Mouse (Mus musculus) limb, embryonic 10.5 days (tissue): Measurements from ENCODE around the gene Zfp872. TPM values are rescaled to one million over a fixed set of nuclear protein-coding genes. Genes with fewer than 3 reads are reported as not detected.
"Not testable (repeated sequence)": the region's sequence is repeated elsewhere in the genome, so short reads cannot be mapped to it uniquely, and the experiment has no call there.

ENCODE experiments used
- DNase-seq: peaks from one replicate; pipeline ENCODE4 v3.0.0-alpha.2; 2017; ENCODE audit warnings: low spot score
- H3K27ac ChIP-seq: fragments of 300-500 bp; sonication (generic); 2 replicates; pipeline ENCODE4 v1.5.1; 2016; ENCODE audit warnings: mild to moderate bottlenecking
- H3K27me3 ChIP-seq: fragments of 300-500 bp; sonication (generic); 2 replicates; pipeline ENCODE4 v1.6.1; 2016; ENCODE audit warnings: low read depth, mild to moderate bottlenecking; ENCODE audit not compliant: poor library complexity, severe bottlenecking
- H3K36me3 ChIP-seq: fragments of 300-500 bp; sonication (generic); 2 replicates; pipeline ENCODE4 v1.6.1; 2016; ENCODE audit warnings: mild to moderate bottlenecking, moderate library complexity
- H3K4me1 ChIP-seq: fragments of 300-500 bp; sonication (generic); 2 replicates; pipeline ENCODE4 v1.6.1; 2016
- H3K4me3 ChIP-seq: fragments of 300-500 bp; sonication (generic); 2 replicates; pipeline ENCODE4 v1.5.1; 2016; ENCODE audit warnings: mild to moderate bottlenecking, moderate library complexity
- H3K9me3 ChIP-seq: fragments of 300-500 bp; sonication (generic); replicated peaks from 2 replicates; pipeline ENCODE4 v1.6.1; 2016; ENCODE audit warnings: mild to moderate bottlenecking
- WGBS: fragments of 180-500 bp; shearing (Covaris S2); methylation state at CpG from one replicate; pipeline ENCODE4 v1.1.7; 2016; 5-methylcytosine and 5-hydroxymethylcytosine counted together
- polyA plus RNA-seq: library from polyadenylated mRNA; unstranded; fragments of >200 nt; fragmentation: Nextera tagmentation; extraction: Ambion mirVana; gene quantifications from 2 replicates; pipeline ENCODE4 v1.2.1, GENCODE M21; 2016

Gene Zfp872
- polyA plus RNA-seq, 1 experiment from 2014 or later = 0.10 TPM

GRCm38 (mm10) chr9:22216705-22217104, 28.8 kb downstream of the Zfp872 start:
- no peak overlapping the region for H3K4me3 ChIP-seq
- WGBS = 53% methylated on average over 3 of the region's 3 CpGs
- H3K27me3 ChIP-seq = no peaks in the 10 kb centered on the region
- H3K27ac ChIP-seq = no peak overlapping the region
- DNase-seq = no peak
- no peaks in the 10 kb centered on the region for H3K9me3 ChIP-seq
- no peaks in the 10 kb centered on the region for H3K4me1 ChIP-seq
- no peaks in the 10 kb centered on the region for H3K36me3 ChIP-seq

- Histone ChIP-seq H3K27ac (no peak overlapping the region), H3K9me3 (no peaks in the 10 kb centered on the region), H3K4me1 (no peaks in the 10 kb centered on the region), H3K4me3 (no peak overlapping the region), H3K27me3 (no peaks in the 10 kb centered on the region), H3K36me3 (no peaks in the 10 kb centered on the region)
- no peak for DNase-seq
- WGBS = 55% methylated on average over 8 of the region's 8 CpGs
Observed at GRCm38 (mm10) chr9:22217858-22218493, 30.1 kb downstream of the Zfp872 start.

GRCm38 (mm10) chr9:22224066-22224465, 36.2 kb downstream of the Zfp872 start:
- H3K4me1 ChIP-seq = 0 out of 2 replicates have a peak, but pooled peaks cover 3% of the 10 kb centered on the region
- WGBS = 91% methylated on average over 4 of the region's 4 CpGs
- peaks cover 3% of the 10 kb centered on the region; the same call in 1 of the 2 replicates for H3K36me3 ChIP-seq
- no peak overlapping the region for H3K4me3 ChIP-seq
- H3K27me3 ChIP-seq = no peaks in the 10 kb centered on the region
- no peak for DNase-seq
- H3K27ac ChIP-seq = no peak overlapping the region
- no peaks in the 10 kb centered on the region for H3K9me3 ChIP-seq

GRCm38 (mm10) chr9:22224536-22225503, 36.9 kb downstream of the Zfp872 start:
- peak; percentile 48 for DNase-seq
- Histone ChIP-seq H3K4me1 (0 out of 2 replicates have a peak, but pooled peaks cover 3% of the 10 kb centered on the region), H3K27ac (peak overlapping the region; percentile 95), H3K9me3 (no peaks in the 10 kb centered on the region), H3K27me3 (no peaks in the 10 kb centered on the region), H3K4me3 (peak overlapping the region; percentile 86), H3K36me3 (peaks cover 3% of the 10 kb centered on the region; the same call in 1 of the 2 replicates)
- 24% methylated on average over 17 of the region's 17 CpGs for WGBS

GRCm38 (mm10) chr9:22225581-22226388, 37.9 kb downstream of the Zfp872 start, which contains the start of gene Zfp809:
Gene Zfp809, plus strand, starts transcription at chr9:22225714.
- peaks cover 3% of the 10 kb centered on the region; the same call in 1 of the 2 replicates for H3K36me3 ChIP-seq
- 1% methylated on average over 35 of the region's 35 CpGs for WGBS
- H3K4me1 ChIP-seq = 0 out of 2 replicates have a peak, but pooled peaks cover 3% of the 10 kb centered on the region
- H3K9me3 ChIP-seq = no peaks in the 10 kb centered on the region
- peak; percentile 92 for DNase-seq
- peak within 1 kb of the TSS; percentile 95 for H3K27ac ChIP-seq
- peak within 1 kb of the TSS; percentile 86 for H3K4me3 ChIP-seq
- no peaks in the 10 kb centered on the region for H3K27me3 ChIP-seq

GRCm38 (mm10) chr9:22226389-22226673, 38.4 kb downstream of the Zfp872 start:
- not testable (repeated sequence) for H3K27ac ChIP-seq, H3K4me1 ChIP-seq, H3K27me3 ChIP-seq, DNase-seq, H3K36me3 ChIP-seq, H3K9me3 ChIP-seq
- WGBS = 71% methylated on average over 7 of the region's 7 CpGs
- H3K4me3 ChIP-seq = peak overlapping the region; percentile 86

GRCm38 (mm10) chr9:22226846-22227245, 39.0 kb downstream of the Zfp872 start:
- Histone ChIP-seq H3K4me1 (0 out of 2 replicates have a peak, but pooled peaks cover 3% of the 10 kb centered on the region), H3K9me3 (no peaks in the 10 kb centered on the region), H3K27ac (no peak overlapping the region), H3K4me3 (no peak overlapping the region), H3K36me3 (peaks cover 3% of the 10 kb centered on the region; the same call in 1 of the 2 replicates), H3K27me3 (no peaks in the 10 kb centered on the region)
- WGBS = 85% methylated on average over 15 of the region's 15 CpGs
- DNase-seq = no peak

GRCm38 (mm10) chr9:22229386-22230026, 41.6 kb downstream of the Zfp872 start:
- H3K27me3 ChIP-seq = no peaks in the 10 kb centered on the region
- H3K4me3 ChIP-seq = no peak overlapping the region
- 0 out of 2 replicates have a peak, but pooled peaks cover 3% of the 10 kb centered on the region for H3K4me1 ChIP-seq
- no peak overlapping the region for H3K27ac ChIP-seq
- DNase-seq = no peak
- no peaks in the 10 kb centered on the region for H3K9me3 ChIP-seq
- WGBS = 89% methylated on average over 7 of the region's 7 CpGs
- peaks cover 3% of the 10 kb centered on the region; the same call in 1 of the 2 replicates for H3K36me3 ChIP-seq

GRCm38 (mm10) chr9:22230061-22230460, 42.2 kb downstream of the Zfp872 start:
- Histone ChIP-seq H3K4me3 (no peak overlapping the region), H3K4me1 (0 out of 2 replicates have a peak, but pooled peaks cover 3% of the 10 kb centered on the region), H3K9me3 (no peaks in the 10 kb centered on the region), H3K36me3 (peaks cover 5% of the 10 kb centered on the region), H3K27me3 (no peaks in the 10 kb centered on the region), H3K27ac (no peak overlapping the region)
- no peak for DNase-seq
- 94% methylated on average over 3 of the region's 3 CpGs for WGBS

- Histone ChIP-seq H3K4me1 (0 out of 2 replicates have a peak, but pooled peaks cover 3% of the 10 kb centered on the region), H3K9me3 (no peaks in the 10 kb centered on the region), H3K4me3 (no peak overlapping the region), H3K27ac (no peak overlapping the region), H3K36me3 (peaks cover 10% of the 10 kb centered on the region), H3K27me3 (no peaks in the 10 kb centered on the region)
- no peak for DNase-seq
Observed at GRCm38 (mm10) chr9:22230556-22230955, 42.7 kb downstream of the Zfp872 start.

GRCm38 (mm10) chr9:22240001-22240400, 52.1 kb downstream of the Zfp872 start:
- DNase-seq = no peak
- H3K27me3 ChIP-seq = no peaks in the 10 kb centered on the region
- H3K4me1 ChIP-seq = no peaks in the 10 kb centered on the region
- H3K36me3 ChIP-seq = peaks cover 97% of the 10 kb centered on the region
- H3K9me3 ChIP-seq = no peaks in the 10 kb centered on the region
- 94% methylated on average over 4 of the region's 4 CpGs for WGBS
- H3K4me3 ChIP-seq = no peak overlapping the region
- no peak overlapping the region for H3K27ac ChIP-seq

- no peaks in the 10 kb centered on the region for H3K4me1 ChIP-seq
- peaks cover 96% of the 10 kb centered on the region for H3K36me3 ChIP-seq
- no peak overlapping the region for H3K27ac ChIP-seq
- no peak overlapping the region for H3K4me3 ChIP-seq
- no peak for DNase-seq
- no peaks in the 10 kb centered on the region for H3K27me3 ChIP-seq
- 83% methylated on average over 2 of the region's 2 CpGs for WGBS
- H3K9me3 ChIP-seq = peaks cover 9% of the 10 kb centered on the region
Observed at GRCm38 (mm10) chr9:22244242-22244641, 56.4 kb downstream of the Zfp872 start.
